Mouse (Mus musculus) bone marrow, adult 2 months (tissue): ENCODE measurements around the gene Otx1.

Experiments
- CTCF ChIP-seq: fragments of 200-500 bp; IDR thresholded peaks from 2 replicates; pipeline ENCODE4 v1.5.1; 2011; ENCODE audit warnings: low read length, control low read depth; ENCODE audit not compliant: control insufficient read depth, insufficient read depth
- POLR2A ChIP-seq: fragments of 200-500 bp; IDR thresholded peaks from 2 replicates; pipeline ENCODE4 v1.6.1; 2011; ENCODE audit warnings: low read depth, mild to moderate bottlenecking, control low read depth, low read length, borderline replicate concordance; ENCODE audit not compliant: control insufficient read depth

- TF ChIP-seq CTCF: no peak
- no peak for TF ChIP-seq POLR2A
These were observed 2.2 kb downstream of the Otx1 start for GRCm38 (mm10) chr11:22000316-22001076.
